Mouse (Mus musculus): Measurements from ENCODE around the gene Vsig4.
"Not testable (repeated sequence)": the region's sequence is repeated elsewhere in the genome, so short reads cannot be mapped to it uniquely, and the experiment has no call there.

Vsig4 gene

DNA sequence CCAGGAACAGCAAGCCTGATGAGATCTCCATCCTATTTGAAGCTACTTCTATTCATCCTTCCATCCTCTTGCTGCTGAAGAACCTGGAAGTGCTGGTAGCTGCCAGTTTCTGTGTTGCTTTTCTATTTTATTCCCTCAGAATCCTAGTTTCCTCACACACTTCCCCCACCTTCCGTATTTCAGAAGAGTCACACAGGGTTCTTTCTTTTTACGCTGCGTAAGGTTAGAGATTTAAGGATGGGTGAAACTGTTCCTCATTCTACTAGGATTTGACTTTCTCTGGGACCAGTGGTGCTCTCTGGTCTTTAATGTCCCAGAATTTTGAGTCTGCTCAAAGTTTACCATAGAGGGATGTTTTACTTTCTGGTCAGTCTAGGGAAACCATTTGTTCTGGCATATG, at the start of gene Vsig4:
Vsig4 (minus strand) TSS at position 101 of the 400 bp plus-strand sequence.
- DNase-seq (ENCODE audit: low spot score in 2 of 2) = no peak

DNA sequence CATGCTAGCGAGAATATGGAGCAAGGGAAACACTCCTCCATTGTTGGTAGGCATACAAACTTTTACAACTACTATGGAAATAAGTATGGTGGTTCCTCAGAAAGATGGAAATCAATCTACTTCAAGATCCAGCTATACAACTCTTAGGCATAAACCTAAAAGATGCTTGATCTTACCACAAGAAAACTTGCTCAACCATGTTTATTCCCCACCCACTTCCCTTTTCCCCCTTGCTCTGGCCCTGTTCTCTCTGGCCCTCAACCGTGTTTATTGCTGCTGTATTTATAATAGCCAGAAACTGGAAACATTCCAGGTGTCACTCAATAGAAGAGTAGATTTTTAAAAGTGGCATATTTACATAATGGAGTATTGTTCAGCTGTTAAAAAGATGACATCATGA, 45.9 kb upstream of the Vsig4 start:
- DNase-seq (ENCODE audit: low spot score in 2 of 2) = no peak

DNA sequence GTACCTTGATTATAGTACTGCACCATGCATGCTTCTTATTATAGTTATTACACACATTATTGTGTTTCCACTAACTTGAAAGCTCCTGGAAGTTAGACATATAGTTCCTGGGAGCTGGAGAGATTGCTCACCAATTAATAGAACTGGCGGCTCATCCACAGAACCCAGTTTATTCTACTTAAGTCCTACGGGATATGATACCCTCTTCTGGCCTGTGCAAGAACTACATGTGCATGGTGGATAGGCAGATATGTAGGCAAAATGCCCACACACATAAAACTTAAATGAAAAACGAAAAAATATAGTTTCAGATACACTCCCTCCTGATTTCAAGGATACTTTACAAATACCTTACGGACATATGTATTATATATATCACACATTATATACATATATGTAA, 36.5 kb upstream of the Vsig4 start:
- no peak for DNase-seq (ENCODE audit: low spot score in 2 of 2)

DNA sequence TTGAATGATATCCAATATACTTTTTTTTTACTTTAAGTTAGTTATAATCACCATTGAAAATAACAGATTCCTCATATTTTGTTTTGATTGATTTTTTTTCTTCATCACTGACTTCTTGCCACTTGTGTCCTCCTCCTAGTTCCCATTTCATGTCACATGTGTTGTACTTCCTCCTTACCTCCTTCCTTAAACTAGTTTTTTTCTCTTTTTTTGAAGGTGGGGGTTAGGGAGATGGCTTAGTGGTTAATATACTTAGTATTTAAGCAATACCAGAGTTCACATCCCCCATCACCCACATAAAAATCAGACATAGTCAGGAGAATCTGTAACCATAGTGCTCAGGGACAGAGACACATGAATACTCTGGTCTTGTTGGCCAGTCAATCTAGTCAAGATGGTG, 36.7 kb downstream of the Vsig4 start:
- no peak for DNase-seq (ENCODE audit: low spot score in 2 of 2)

DNA sequence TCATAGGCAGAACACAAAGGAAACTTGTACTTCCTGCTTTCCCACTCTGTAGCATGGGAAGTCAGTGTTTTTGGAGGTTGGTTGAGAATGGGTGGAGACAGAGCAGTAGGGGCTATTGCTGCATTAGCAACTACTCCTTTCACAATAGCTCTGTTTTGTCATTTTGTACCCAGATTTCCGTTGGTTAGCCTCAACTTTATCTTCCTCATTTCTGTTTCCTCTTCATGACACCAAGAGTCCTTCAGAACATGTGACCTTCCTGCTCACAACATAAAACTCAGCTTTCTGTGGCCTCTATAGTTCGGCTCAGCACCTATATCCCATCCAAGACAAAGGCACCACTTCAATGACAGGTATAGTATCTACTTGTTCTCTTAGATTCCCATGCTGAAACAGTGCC, 53.6 kb downstream of the Vsig4 start:
- DNase-seq (ENCODE audit: low spot score in 2 of 2) = no peak

DNA sequence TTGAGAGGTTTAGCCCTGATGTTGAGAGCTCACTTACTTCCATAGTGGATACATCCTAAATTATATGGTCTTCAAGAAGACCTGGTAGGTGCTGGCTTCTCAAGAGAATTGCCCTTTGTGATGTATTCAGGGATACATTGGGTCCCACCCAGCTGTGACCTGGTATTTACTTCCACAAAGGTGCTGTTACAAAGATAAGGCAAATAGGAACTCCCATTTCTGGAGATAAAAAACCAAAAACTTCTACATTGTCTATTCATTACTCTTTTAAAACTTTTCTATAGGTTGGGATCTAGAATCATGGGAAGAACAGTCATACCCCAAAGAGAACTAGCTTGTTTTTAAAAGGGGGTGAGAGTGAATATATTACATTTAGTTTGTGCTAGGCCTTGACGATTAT, 54.2 kb downstream of the Vsig4 start:
- no peak for DNase-seq (ENCODE audit: low spot score in 2 of 2)

DNA sequence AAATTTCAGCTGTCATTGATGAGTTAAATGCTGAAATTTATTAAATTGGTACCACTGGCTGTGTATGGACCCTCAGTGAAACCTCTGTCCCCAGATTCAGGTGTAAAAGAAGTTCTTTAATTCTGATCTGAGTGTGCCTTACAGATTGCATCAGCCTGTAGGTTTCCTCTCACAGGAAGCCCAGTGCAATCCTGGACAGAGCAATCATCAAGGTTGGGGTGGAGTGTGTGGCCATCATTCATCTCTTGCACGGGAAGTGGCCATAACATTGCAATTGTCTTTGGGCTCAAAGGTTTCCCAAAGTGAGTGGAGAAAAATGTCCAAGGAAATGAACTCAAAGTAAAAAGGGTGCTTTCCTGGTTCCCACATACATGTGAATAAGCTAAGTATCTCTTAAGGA, 57.5 kb downstream of the Vsig4 start:
- no peak for DNase-seq (ENCODE audit: low spot score in 2 of 2)

DNA sequence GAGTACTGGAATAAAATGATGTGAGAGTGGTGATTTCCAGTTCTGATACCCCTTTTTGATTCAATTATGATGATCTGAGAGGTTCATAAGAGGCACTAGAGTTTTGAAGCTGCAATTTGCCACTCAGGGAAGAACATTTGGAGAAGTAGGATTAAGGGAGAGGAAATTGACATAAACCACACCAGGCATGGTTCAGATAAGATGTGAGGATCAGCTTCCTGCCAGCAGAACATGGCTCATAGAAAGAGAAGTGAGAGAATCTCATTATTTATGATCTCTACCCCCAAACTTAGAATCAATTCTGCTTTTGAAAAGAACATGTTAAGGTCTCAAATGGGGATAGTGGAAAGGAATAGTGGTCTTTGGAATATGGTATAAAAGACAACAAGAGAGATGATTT, 66.2 kb downstream of the Vsig4 start:
- DNase-seq (ENCODE audit: low spot score in 2 of 2) = no peak

DNA sequence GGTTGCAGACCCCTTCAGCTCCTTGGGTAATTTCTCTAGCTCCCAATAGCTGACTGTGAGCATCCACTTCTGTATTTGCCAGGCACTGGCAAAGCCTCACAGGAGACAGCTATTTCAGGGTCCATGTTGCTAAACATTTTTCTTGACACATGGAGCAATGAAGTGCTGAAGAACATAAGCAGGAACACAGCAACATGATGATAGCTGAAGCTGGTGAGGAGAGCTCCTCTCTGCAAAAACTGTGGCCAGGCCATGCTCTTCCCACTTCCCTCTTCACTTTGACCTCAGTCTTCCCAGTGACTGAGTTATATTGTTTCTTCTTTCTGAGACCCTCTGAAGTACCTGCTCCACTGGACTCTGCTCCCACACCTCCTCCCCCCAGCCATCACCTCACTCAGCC, 67.8 kb downstream of the Vsig4 start:
- no peak for DNase-seq (ENCODE audit: low spot score in 2 of 2)

DNA sequence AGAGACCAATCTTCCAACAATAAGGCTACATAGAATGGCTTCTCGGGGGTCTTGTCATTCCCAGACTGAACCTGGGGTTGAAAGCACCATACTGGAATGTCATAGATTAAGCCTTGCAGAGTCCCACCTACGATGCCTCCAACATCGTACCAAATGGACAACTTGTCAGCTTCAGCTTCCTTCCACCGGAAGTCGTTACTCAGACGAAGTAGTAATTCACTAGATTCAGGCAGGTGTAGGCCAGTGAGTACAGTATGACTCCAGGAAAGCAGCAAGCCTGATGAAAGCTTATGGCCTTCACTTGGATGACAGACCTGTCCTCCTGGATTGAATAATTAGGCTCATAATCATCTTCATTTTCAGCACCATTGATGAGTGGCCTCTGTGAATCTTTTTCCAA, 69.0 kb downstream of the Vsig4 start:
- DNase-seq (ENCODE audit: low spot score in 2 of 2) = no peak

DNA sequence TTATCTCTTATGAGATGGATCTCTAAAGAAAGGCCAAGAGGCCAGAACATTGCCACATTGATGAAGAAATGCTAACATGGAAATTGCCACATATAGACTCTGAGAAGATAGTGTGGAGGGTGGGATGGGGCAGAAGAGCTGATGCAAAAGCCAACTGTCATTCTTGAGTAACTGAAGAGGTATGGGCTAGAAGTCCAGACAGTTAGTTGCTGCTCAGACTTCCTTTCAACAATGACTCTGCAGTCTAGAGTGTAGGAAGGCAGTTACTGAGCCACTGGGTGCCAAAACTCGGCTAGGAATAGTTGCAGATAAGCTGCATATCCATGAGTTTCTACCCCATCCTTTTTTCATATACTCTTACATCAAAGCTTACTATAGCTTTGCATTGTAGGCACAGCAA, 75.2 kb downstream of the Vsig4 start:
- no peak for DNase-seq (ENCODE audit: low spot score in 2 of 2)

DNA sequence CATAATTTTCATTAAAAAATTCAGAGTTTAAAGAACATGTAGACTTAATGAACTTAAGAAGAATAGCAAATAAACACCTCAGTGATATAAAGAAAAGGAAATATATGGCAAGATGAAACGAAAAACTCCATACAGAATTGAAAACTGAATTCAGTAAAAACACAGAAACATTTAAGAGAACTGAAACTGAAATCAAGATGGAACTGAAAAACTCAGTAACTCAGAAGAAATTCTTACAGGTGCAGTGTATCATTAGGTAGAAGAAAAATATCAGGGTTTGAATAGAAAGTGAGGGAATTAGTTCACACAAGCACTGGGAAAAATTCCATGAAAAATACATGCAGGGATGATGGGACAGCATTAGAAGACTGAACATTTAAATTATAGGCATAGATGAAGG, 86.4 kb downstream of the Vsig4 start:
- DNase-seq (ENCODE audit: low spot score in 2 of 2) = no peak

DNA sequence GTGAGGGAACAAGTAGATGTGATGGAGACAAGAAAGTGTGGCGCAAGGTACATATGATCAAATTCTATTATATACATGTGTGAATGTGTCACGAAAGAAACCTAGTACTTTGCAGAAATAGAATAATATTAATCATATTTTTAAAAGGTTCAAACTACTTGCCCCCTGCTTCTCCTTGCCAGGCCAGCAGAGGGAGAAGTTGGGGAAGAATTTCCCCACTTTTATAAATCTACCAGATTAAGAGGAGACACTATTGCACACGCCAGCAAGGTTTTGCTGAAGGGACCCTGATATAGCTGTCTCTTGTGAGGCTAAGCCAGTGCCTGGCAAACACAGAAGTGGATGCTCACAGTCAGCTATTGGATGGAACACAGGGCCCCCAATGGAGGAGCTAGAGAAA, 88.1 kb downstream of the Vsig4 start:
- DNase-seq (ENCODE audit: low spot score in 2 of 2) = not testable (repeated sequence)
